In genomic region chr10:39364196-39364595, GRCm38 (mm10) we compare ENCODE assay signal across 23 mouse cellular contexts.
"Had no signal": no experiment of that assay in that cellular context is flagged by ENCODE, and none has a peak within 500 bp of the region (broad histone marks: within the 10 kb centered on the region; RNA-seq: fewer than 3 reads in every experiment).

No protein-coding gene starts in this region.

- H3K9ac ChIP-seq: forebrain, postnatal 0 days; heart, embryonic 12.5 days; hindbrain, embryonic 13.5 days; hindbrain, embryonic 15.5 days; limb, embryonic 13.5 days; limb, embryonic 15.5 days; liver, embryonic 12.5 days; liver, embryonic 14.5 days had no signal

- H3K4me2 ChIP-seq: heart, embryonic 12.5 days; hindbrain, embryonic 13.5 days; hindbrain, embryonic 15.5 days; limb, embryonic 13.5 days; limb, embryonic 15.5 days; liver, embryonic 12.5 days had no signal

- H3K4me3 ChIP-seq: heart, embryonic 10.5 days; heart, embryonic 12.5 days; hindbrain, embryonic 13.5 days; hindbrain, embryonic 15.5 days; limb, embryonic 13.5 days; limb, embryonic 15.5 days; liver, embryonic 12.5 days had no signal

- ATAC-seq: forebrain, postnatal 0 days; hindbrain, postnatal 0 days; liver, embryonic 12.5 days had no signal

- DNase-seq: forebrain, postnatal 0 days; gastrocnemius, postnatal 14 days; gastrocnemius, postnatal 36 days; heart, adult 18-20 months; heart, postnatal 10 days; heart, postnatal 36 days; kidney, adult 11 months; kidney, adult 2 months; kidney, adult 9 months; kidney, postnatal 10 days; kidney, postnatal 36 days; layer of hippocampus, adult 9-11 months; layer of hippocampus, postnatal 36 days; left cerebral cortex, postnatal 4 days had no signal

- H3K27ac ChIP-seq: heart, embryonic 10.5 days; hindbrain, embryonic 13.5 days; hindbrain, embryonic 15.5 days; hindbrain, postnatal 0 days; limb, embryonic 13.5 days; limb, embryonic 15.5 days; liver, embryonic 12.5 days; liver, embryonic 14.5 days had no signal

- H3K27me3 ChIP-seq: heart, embryonic 12.5 days; hindbrain, embryonic 13.5 days; hindbrain, embryonic 15.5 days; limb, embryonic 15.5 days had no signal

- H3K36me3 ChIP-seq: heart, embryonic 10.5 days; heart, embryonic 12.5 days; hindbrain, embryonic 13.5 days; hindbrain, embryonic 15.5 days; limb, embryonic 13.5 days; limb, embryonic 15.5 days; liver, embryonic 12.5 days had no signal

- H3K9me3 ChIP-seq: heart, embryonic 10.5 days; heart, embryonic 12.5 days; hindbrain, embryonic 13.5 days; hindbrain, embryonic 15.5 days; limb, embryonic 13.5 days; limb, embryonic 15.5 days; liver, embryonic 12.5 days had no signal
